Mouse (Mus musculus): ENCODE data around the gene Aph1c.
"Not testable (repeated sequence)": the region's sequence is repeated elsewhere in the genome, so short reads cannot be mapped to it uniquely, and the experiment has no call there.

Gene Aph1c

GRCm38 (mm10) chr9:66834318-66835096 is at the start of gene Aph1c:
Gene Aph1c, minus strand, starts transcription at chr9:66834726.
- peak; percentile 13 for DNase-seq (ENCODE audit: extremely low read depth, insufficient read length, low spot score)

- DNase-seq (ENCODE audit: extremely low read depth, insufficient read length, low spot score), result no peak
Observed at GRCm38 (mm10) chr9:66883500-66883899, 49.0 kb upstream of the Aph1c start.

GRCm38 (mm10) chr9:66882406-66882821 is 47.9 kb upstream of the Aph1c start:
- no peak for DNase-seq (ENCODE audit: extremely low read depth, insufficient read length, low spot score)

- no peak for DNase-seq (ENCODE audit: extremely low read depth, insufficient read length, low spot score)
Observed at GRCm38 (mm10) chr9:66881858-66882257, 47.3 kb upstream of the Aph1c start.

GRCm38 (mm10) chr9:66880752-66881151 is 46.2 kb upstream of the Aph1c start:
- DNase-seq (ENCODE audit: extremely low read depth, insufficient read length, low spot score), result no peak

GRCm38 (mm10) chr9:66879486-66879885 is 45.0 kb upstream of the Aph1c start:
- DNase-seq (ENCODE audit: extremely low read depth, insufficient read length, low spot score), result no peak

- DNase-seq (ENCODE audit: extremely low read depth, insufficient read length, low spot score), result no peak
Observed at GRCm38 (mm10) chr9:66878899-66879298, 44.4 kb upstream of the Aph1c start.

- peak; percentile 13 for DNase-seq (ENCODE audit: extremely low read depth, insufficient read length, low spot score)
Observed at GRCm38 (mm10) chr9:66876577-66876976, 42.1 kb upstream of the Aph1c start.

GRCm38 (mm10) chr9:66874297-66874696 is 39.8 kb upstream of the Aph1c start:
- no peak for DNase-seq (ENCODE audit: extremely low read depth, insufficient read length, low spot score)

GRCm38 (mm10) chr9:66873531-66873930 is 39.0 kb upstream of the Aph1c start:
- no peak for DNase-seq (ENCODE audit: extremely low read depth, insufficient read length, low spot score)

GRCm38 (mm10) chr9:66873009-66873408 is 38.5 kb upstream of the Aph1c start:
- DNase-seq (ENCODE audit: extremely low read depth, insufficient read length, low spot score), result not testable (repeated sequence)

GRCm38 (mm10) chr9:66872015-66872727 is 37.6 kb upstream of the Aph1c start:
- DNase-seq (ENCODE audit: extremely low read depth, insufficient read length, low spot score), result no peak

GRCm38 (mm10) chr9:66864708-66865107 is 30.2 kb upstream of the Aph1c start:
- DNase-seq (ENCODE audit: extremely low read depth, insufficient read length, low spot score), result no peak

- no peak for DNase-seq (ENCODE audit: extremely low read depth, insufficient read length, low spot score)
Observed at GRCm38 (mm10) chr9:66863456-66863855, 28.9 kb upstream of the Aph1c start.

GRCm38 (mm10) chr9:66862202-66862601 is 27.7 kb upstream of the Aph1c start:
- no peak for DNase-seq (ENCODE audit: extremely low read depth, insufficient read length, low spot score)

- no peak for DNase-seq (ENCODE audit: extremely low read depth, insufficient read length, low spot score)
Observed at GRCm38 (mm10) chr9:66861104-66861767, 26.7 kb upstream of the Aph1c start.

GRCm38 (mm10) chr9:66859523-66859922 is 25.0 kb upstream of the Aph1c start:
- no peak for DNase-seq (ENCODE audit: extremely low read depth, insufficient read length, low spot score)

GRCm38 (mm10) chr9:66855865-66856264 is 21.3 kb upstream of the Aph1c start:
- DNase-seq (ENCODE audit: extremely low read depth, insufficient read length, low spot score), result no peak

GRCm38 (mm10) chr9:66852592-66852991 is 18.1 kb upstream of the Aph1c start:
- no peak for DNase-seq (ENCODE audit: extremely low read depth, insufficient read length, low spot score)

- DNase-seq (ENCODE audit: extremely low read depth, insufficient read length, low spot score), result no peak
Observed at GRCm38 (mm10) chr9:66850966-66851365, 16.4 kb upstream of the Aph1c start.

- no peak for DNase-seq (ENCODE audit: extremely low read depth, insufficient read length, low spot score)
Observed at GRCm38 (mm10) chr9:66846822-66847221, 12.3 kb upstream of the Aph1c start.
